Mouse (Mus musculus): Measurements from ENCODE around the gene Ndrg4. TPM values are rescaled to one million over a fixed set of nuclear protein-coding genes. Genes with fewer than 3 reads are reported as not detected.
"Not testable (repeated sequence)": the region's sequence is repeated elsewhere in the genome, so short reads cannot be mapped to it uniquely, and the experiment has no call there.

The Ndrg4 gene
- polyA plus RNA-seq, 1 experiment: 357 TPM

DNA sequence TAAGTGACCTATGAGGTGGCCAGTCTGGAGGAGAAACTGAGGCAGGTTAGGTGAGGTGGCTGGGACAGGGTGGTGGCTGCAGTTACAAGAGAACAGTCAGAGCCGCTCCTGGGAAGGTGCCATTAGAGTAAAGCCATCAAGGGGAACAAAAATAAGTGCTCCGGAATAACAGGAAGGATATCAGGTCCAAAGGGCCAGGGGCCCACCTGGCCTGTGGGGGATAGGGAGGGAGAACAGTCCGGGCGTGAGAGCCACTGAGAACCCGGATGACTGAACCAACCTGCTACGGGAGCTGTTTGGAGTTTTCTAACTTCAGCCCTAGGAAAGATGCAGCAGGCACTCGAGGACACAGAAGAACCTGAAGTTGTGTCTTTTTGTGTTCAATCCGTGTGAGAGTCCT lies 15.7 kb upstream of the Ndrg4 start:
- no peak for DNase-seq (ENCODE audit: low read depth)

DNA sequence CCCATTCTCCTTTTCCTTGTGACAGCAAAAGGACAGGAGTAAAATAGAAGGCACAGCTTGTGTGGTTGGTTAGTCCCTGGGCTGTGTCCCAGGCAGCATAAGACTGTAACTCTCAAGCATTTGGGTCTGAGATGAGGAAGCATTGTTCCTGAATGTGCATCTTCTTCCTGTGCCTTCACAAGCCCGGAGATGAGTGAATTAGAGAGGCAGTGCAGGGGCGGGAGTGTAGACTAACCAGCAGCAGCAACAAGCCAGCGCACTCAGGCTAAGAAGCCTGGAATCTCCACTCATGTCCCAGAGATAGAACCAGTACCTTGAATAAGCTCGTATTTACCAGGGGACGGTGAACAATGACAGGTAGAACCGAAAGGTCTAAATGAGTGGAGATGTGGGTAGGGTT lies 15.2 kb upstream of the Ndrg4 start:
- TF ChIP-seq CTCF (IDR thresholded peaks at IDR 0.05; ENCODE audit: borderline replicate concordance, extremely low read depth, insufficient read depth, insufficient read length): no peak
- TF ChIP-seq POLR2A (IDR thresholded peaks at IDR 0.05; ENCODE audit: borderline replicate concordance, extremely low read depth, insufficient read depth, insufficient read length, poor library complexity, severe bottlenecking): no peak

More for the DNA sequence above, 15.7 kb upstream of the Ndrg4 start:
- TF ChIP-seq CTCF (IDR thresholded peaks at IDR 0.05; ENCODE audit: borderline replicate concordance, extremely low read depth, insufficient read depth, insufficient read length) (no peak), POLR2A (IDR thresholded peaks at IDR 0.05; ENCODE audit: borderline replicate concordance, extremely low read depth, insufficient read depth, insufficient read length, poor library complexity, severe bottlenecking) (no peak)

DNA sequence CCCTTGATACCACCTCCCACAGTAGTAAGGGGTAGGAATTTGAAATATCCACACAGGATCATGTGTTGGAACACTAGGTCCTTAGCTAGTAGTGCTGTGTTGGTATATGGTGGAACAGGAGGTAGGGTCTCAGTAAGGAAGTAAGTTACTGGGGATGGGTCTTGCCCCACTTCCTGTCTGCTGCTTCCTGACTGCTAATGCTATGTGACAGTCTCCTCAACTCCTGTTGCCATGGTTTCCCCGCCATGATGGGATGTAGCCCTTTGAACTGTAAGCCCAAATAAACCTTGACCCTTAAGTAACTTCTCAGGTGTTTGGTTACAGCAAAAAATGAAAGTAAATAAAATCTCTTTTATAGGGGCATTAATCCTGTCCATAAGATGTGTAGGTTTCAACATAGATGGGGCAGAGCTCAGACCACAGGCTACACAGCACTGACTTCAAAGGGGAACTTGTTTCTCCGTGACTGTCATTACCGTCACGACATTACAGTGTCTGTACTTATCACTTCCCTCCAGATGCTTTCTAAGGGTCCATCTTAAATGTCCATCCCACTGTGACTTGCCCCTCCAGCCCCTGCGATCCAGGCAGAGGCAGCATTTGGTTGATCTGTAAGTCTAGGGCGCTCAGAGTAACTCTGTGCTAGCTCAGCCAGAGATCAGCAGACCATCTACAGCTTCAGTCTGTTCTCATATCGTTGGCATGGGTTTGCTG lies 13.7 kb upstream of the Ndrg4 start:
- no peak for DNase-seq (ENCODE audit: low read depth)
- TF ChIP-seq POLR2A (IDR thresholded peaks at IDR 0.05; ENCODE audit: borderline replicate concordance, extremely low read depth, insufficient read depth, insufficient read length, poor library complexity, severe bottlenecking): no peak
- no peak for TF ChIP-seq CTCF (IDR thresholded peaks at IDR 0.05; ENCODE audit: borderline replicate concordance, extremely low read depth, insufficient read depth, insufficient read length)

More for the DNA sequence above, 15.2 kb upstream of the Ndrg4 start:
- DNase-seq (ENCODE audit: low read depth): no peak

DNA sequence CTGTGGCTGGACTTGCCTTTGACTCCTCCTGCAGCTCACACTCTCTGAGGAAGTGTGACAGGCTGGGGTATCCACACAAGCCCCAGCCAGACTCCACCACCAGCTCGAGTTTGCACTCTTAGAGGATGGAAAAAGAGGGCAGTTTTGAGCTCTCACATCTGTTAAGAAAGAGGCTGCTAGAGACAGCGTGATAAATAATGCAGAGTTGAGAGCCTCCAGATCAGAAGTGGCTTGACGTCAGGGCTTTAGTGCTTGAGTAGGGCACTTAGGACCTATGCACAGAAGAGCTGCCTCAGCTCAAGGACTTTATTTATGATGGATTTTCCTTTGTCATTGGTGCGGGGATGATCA lies 13.2 kb upstream of the Ndrg4 start:
- no peak for TF ChIP-seq CTCF (IDR thresholded peaks at IDR 0.05; ENCODE audit: borderline replicate concordance, extremely low read depth, insufficient read depth, insufficient read length)
- no peak for TF ChIP-seq POLR2A (IDR thresholded peaks at IDR 0.05; ENCODE audit: borderline replicate concordance, extremely low read depth, insufficient read depth, insufficient read length, poor library complexity, severe bottlenecking)
- no peak for DNase-seq (ENCODE audit: low read depth)

DNA sequence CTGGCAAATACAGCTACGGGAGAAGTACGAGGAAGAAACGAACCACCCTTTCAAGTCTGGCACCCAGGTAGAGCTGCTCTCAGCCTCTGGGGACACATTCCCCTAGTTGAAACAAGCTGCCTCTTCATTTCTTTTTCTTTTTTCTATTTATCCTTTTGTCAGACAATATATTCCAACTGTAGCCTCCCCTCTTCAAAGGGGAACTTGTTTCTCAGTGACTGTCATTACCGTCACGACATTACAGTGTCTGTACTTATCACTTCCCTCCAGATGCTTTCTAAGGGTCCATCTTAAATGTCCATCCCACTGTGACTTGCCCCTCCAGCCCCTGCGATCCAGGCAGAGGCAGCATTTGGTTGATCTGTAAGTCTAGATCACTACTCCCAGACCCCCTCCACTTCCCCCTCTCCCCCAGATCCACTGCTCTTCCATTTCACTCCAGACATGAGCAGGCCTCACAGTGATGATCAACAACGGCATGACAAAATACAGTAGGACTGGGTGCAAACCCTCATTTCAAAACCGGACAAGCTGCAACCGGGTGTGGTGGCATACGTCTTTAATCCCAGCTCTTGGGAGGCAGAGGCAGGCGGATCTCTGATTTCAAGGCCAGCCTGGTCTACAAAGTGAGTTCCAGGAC lies 10.8 kb upstream of the Ndrg4 start:
- DNase-seq (ENCODE audit: low read depth): not testable (repeated sequence)

DNA sequence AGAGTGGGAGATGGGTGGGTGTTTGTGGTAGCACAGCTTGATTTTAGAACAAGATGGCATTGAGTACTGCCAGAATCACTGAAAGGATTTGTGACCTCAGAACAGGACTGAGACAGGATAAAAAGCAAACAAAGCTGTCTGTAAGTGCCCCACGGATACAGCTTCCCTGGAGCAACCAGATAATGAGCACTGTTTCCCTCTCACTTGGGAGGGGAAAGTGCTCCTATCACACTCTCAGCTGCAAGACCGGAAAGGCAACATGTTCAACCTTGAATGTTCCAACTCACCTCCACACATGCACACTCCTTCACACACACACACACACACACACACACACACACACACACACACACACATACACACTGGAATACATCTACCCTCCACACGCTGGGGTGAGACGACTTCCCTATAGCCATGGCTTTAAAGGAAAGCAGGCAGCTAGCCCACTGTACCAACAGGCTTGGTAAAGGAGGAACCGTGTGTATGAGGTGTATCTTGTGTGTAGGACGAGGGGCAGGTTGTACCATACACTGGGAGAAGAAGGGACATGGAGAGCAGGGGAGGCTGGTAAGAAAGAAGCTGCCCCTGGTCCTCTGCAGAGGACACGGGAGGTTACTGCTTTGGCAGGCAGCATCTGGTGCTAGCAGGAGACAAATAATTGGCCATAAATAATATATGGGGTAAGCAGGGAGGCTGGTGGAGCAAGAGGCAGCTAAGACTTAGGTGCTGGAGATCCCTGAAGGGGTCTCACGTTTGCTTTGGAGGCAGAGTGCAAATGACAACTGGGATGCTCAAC lies 8.4 kb upstream of the Ndrg4 start:
- peak; percentile 35 for DNase-seq (ENCODE audit: low read depth)
- TF ChIP-seq CTCF (IDR thresholded peaks at IDR 0.05; ENCODE audit: borderline replicate concordance, extremely low read depth, insufficient read depth, insufficient read length): no peak
- TF ChIP-seq POLR2A (IDR thresholded peaks at IDR 0.05; ENCODE audit: borderline replicate concordance, extremely low read depth, insufficient read depth, insufficient read length, poor library complexity, severe bottlenecking): no peak

DNA sequence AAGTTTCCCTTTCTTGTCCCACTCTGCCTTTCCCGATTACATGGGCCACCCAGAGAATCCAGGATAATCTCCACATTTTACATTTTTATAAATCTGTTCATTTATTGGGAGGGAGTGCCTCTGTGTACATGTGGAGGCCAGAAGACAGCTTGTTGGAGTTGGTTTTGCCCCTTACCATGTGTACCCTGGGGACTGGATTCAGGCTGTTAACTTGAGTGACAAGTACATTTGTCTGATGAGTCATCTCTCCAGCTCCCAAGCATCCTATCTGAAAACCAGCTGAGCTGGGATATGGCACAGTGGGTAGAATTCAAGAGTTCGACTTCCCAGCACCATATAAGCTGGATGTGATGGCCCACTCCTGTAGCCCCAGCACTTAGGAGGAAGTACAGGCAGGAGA lies 6.8 kb upstream of the Ndrg4 start:
- TF ChIP-seq CTCF (IDR thresholded peaks at IDR 0.05; ENCODE audit: borderline replicate concordance, extremely low read depth, insufficient read depth, insufficient read length) (no peak), POLR2A (IDR thresholded peaks at IDR 0.05; ENCODE audit: borderline replicate concordance, extremely low read depth, insufficient read depth, insufficient read length, poor library complexity, severe bottlenecking) (no peak)
- DNase-seq (ENCODE audit: low read depth): no peak

DNA sequence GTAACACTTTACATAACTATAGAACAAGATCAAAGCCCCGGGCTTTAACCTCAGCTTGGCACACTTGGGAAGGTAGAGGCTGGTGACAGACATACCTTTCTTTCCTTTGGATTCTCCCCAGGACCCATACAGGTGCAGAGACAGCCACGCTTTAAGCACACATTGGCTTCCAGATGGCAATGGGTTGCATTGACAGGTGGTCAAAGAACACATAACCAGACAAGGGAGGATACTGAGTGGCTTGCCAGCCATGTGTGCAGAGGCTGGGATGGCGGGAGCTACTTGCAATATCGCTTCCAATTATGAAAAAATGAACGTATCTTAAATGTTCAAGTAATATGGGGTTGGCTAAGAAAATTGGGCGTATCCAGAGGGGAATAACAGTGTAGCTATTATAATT lies 4.9 kb upstream of the Ndrg4 start:
- no peak for DNase-seq (ENCODE audit: low read depth)
- TF ChIP-seq CTCF (IDR thresholded peaks at IDR 0.05; ENCODE audit: borderline replicate concordance, extremely low read depth, insufficient read depth, insufficient read length): no peak
- TF ChIP-seq POLR2A (IDR thresholded peaks at IDR 0.05; ENCODE audit: borderline replicate concordance, extremely low read depth, insufficient read depth, insufficient read length, poor library complexity, severe bottlenecking): no peak

DNA sequence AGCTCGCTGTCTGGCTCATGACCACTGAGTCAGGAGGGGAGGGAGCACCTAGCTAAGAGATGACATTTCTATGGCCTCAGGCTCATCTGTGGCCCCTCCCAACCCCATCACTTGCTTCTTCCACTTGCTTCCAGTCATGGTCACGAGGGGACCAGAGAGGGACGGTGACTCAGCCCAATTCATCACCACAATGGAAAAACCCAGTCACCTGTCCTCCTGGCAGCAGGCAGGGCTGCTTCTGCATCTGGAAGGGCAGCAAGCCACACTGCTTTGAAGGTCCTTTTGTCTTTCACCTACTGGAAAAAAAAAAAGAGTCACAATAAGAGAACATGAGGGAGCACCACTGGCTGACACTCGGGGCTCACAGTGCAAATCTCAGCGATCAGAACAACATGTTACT lies 4.0 kb upstream of the Ndrg4 start:
- DNase-seq (ENCODE audit: low read depth): no peak
- no peak for TF ChIP-seq POLR2A (IDR thresholded peaks at IDR 0.05; ENCODE audit: borderline replicate concordance, extremely low read depth, insufficient read depth, insufficient read length, poor library complexity, severe bottlenecking)
- no peak for TF ChIP-seq CTCF (IDR thresholded peaks at IDR 0.05; ENCODE audit: borderline replicate concordance, extremely low read depth, insufficient read depth, insufficient read length)

DNA sequence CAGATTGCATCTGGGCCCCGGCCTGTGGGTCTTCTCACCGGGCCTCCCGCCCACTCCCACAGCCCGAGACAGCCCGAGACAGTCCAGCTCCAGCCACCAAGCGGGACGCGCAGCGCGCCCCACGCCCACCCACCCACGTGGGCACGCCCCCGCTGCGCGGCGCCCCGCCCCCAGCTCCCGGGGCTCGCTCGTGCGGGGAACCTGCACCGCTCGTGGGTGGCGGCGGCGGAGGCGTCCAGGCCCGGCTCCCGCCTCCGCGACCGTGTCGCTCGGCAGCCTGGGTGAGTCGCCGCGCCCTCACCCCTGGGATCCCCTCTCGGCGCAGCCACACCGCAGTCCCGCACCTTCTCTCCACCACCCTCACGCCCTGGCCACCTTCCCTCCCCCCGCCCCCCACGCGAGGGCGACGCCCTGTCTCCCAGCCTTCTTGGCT lies 827 bp downstream of the Ndrg4 start:
- no peak for TF ChIP-seq CTCF (IDR thresholded peaks at IDR 0.05; ENCODE audit: borderline replicate concordance, extremely low read depth, insufficient read depth, insufficient read length)
- TF ChIP-seq POLR2A (IDR thresholded peaks at IDR 0.05; ENCODE audit: borderline replicate concordance, extremely low read depth, insufficient read depth, insufficient read length, poor library complexity, severe bottlenecking): peak; percentile 45
- DNase-seq (ENCODE audit: low read depth): no peak

DNA sequence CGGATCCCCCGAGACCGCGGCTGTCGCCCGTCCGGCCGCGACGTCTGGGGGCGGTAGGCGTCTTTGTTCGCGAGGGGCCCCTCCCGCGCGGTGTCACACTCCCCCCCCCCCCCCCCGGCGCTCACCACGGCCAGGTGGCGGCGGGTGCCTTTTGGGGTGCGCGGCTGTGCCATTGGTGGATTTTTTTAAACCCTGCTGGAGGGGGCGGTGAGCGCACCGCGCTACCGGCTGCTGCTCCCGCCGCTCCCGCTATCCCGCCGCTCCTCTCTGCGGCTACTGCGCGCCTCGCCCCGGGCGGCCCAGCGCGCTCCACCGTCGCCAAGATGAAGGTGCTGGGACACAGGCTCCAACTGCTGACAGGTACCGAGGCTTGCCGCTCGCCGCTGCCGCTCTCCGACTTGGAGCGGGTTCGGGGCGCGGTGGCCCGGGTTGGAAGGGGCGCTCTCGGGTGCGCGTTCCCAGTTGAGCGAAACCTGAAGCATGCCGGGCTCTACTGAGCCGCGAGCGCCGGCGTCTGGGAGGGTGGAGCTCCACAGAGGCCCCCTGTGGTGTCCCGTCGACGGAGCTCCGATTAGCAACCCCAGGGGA lies 1.3 kb downstream of the Ndrg4 start:
- DNase-seq (ENCODE audit: low read depth): peak; percentile 51
- no peak for TF ChIP-seq POLR2A (IDR thresholded peaks at IDR 0.05; ENCODE audit: borderline replicate concordance, extremely low read depth, insufficient read depth, insufficient read length, poor library complexity, severe bottlenecking)
- no peak for TF ChIP-seq CTCF (IDR thresholded peaks at IDR 0.05; ENCODE audit: borderline replicate concordance, extremely low read depth, insufficient read depth, insufficient read length)

All from brain, embryonic 14.5 days (tissue).